Mouse (Mus musculus) cerebellum, adult 2 months (tissue): ENCODE data around the gene Ubb.

ENCODE experiments used
- CTCF ChIP-seq: fragments of 200-500 bp; IDR thresholded peaks from 2 replicates; pipeline ENCODE4 v1.5.1; 2011; ENCODE audit warnings: low read depth, mild to moderate bottlenecking, control low read depth, low read length, moderate library complexity, borderline replicate concordance; ENCODE audit not compliant: insufficient read depth
- POLR2A ChIP-seq: fragments of 200-500 bp; IDR thresholded peaks from 2 replicates; pipeline ENCODE4 v1.6.1; 2011; ENCODE audit warnings: low read length, control low read depth, borderline replicate concordance; ENCODE audit not compliant: insufficient read depth

DNA sequence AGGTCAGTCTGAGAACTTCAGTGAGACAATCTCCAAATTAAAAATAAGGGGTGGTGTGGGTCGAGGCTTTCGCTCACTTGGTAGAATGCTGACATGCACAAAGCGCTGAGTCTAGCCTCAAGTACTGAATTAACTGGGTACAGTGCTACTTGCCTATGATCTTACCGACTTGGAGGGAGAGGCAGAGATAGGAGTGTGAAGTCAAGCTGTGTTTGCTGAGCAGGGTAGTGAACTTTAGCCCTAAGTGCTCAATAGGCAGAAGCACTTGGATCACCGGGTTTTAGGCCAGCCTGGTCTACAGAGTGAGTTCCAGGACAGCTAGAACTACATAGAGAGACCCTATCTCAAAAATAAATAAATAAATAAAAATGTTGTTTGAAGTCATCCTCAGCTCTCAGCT is 6.2 kb downstream of the Ubb start:
- TF ChIP-seq CTCF (no peak), POLR2A (no peak)
